Mouse (Mus musculus): ENCODE results near the gene Btbd9. TPM values are rescaled to one million over a fixed set of nuclear protein-coding genes. Genes with fewer than 3 reads are reported as not detected.
A peak's percentile ranks its signal among the peaks of the same experiment; 100 is the strongest.

The Btbd9 gene
- polyA plus RNA-seq, 1 experiment: 25.6 TPM

DNA sequence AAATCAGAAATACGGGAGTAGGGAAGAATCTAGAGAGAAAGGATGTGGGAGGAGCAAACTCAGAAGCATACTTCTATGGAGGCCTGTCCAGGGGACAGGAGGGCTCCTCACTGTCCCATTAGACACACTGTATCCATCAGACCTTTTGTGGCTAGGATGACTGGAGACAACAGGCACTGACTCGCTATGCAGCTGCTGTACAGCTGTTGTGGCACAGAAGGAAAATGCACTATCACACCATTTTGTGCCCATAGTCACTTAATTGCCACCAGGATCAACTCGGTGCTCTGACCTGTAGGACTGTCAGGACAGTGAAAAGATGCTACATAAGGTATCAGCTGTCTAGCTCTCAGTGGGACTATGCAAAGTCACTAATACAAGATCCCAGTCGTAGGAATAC, 266.7 kb downstream of the Btbd9 start:
- Histone ChIP-seq H3K4me3 (ENCODE audit: insufficient read depth, low read depth, low read length) (no peak overlapping the region), H3K36me3 (ENCODE audit: control insufficient read depth, insufficient read depth, low read length) (no peaks in the 10 kb centered on the region), H3K4me1 (ENCODE audit: control insufficient read depth, insufficient read depth, low read length) (no peaks in the 10 kb centered on the region), H3K27ac (ENCODE audit: insufficient read depth, low read depth, low read length) (no peak overlapping the region), H3K27me3 (replicated peaks; ENCODE audit: control insufficient read depth, insufficient read depth, low read length) (no peaks in the 10 kb centered on the region)
- WGBS: 77% methylated on average over 4 of the region's 4 CpGs
- TF ChIP-seq CTCF (conservative IDR thresholded peaks at IDR 0.05; ENCODE audit: insufficient read depth, insufficient read length, low read depth, low read length) (no peak), POLR2A (IDR thresholded peaks at IDR 0.05; ENCODE audit: low read depth, low read length) (no peak)
- no peak for DNase-seq

DNA sequence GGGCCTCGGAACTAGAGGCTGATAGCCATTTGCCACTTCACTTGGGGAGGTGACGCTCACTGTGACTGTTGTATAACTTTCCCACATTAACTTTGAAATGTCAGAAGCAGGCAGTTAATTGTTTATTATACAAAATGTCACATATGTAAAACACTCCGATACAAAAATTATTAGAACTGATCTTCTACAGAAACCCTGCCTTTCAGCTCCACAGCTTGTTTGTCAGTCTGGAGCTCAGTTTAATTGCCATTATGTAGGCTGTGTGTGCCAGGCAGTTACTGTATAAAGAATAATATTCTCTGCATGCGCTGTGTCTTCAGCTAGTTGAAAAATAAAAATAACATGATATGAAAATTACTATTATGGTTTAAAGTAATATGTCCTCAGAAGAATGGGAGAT, 267.4 kb downstream of the Btbd9 start:
- Histone ChIP-seq H3K27ac (ENCODE audit: insufficient read depth, low read depth, low read length) (no peak overlapping the region), H3K4me3 (ENCODE audit: insufficient read depth, low read depth, low read length) (no peak overlapping the region), H3K36me3 (ENCODE audit: control insufficient read depth, insufficient read depth, low read length) (no peaks in the 10 kb centered on the region), H3K27me3 (replicated peaks; ENCODE audit: control insufficient read depth, insufficient read depth, low read length) (no peaks in the 10 kb centered on the region), H3K4me1 (ENCODE audit: control insufficient read depth, insufficient read depth, low read length) (no peaks in the 10 kb centered on the region)
- 97% methylated on average over 4 of the region's 4 CpGs for WGBS
- DNase-seq: no peak
- TF ChIP-seq POLR2A (IDR thresholded peaks at IDR 0.05; ENCODE audit: low read depth, low read length): no peak
- no peak for TF ChIP-seq CTCF (conservative IDR thresholded peaks at IDR 0.05; ENCODE audit: insufficient read depth, insufficient read length, low read depth, low read length)

DNA sequence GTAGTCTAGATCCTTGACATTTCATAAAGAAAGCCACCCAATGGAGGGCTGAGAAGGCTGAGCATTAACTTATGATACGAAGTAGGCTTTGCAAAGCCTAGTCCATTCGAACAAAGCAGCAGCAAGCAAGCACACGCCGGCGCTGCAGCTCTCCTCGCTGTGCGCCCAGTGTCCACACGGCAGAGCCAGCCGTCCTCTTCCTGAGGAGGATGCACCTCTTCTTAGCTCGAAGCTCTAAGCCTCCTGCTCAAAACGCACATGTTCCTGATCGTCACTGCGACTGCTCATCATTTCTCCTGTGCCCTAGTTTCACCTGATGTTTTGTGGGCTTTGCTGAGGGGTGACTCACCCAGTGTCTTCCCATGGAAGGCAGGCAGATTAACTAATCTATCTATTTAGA, 268.0 kb downstream of the Btbd9 start:
- Histone ChIP-seq H3K36me3 (ENCODE audit: control insufficient read depth, insufficient read depth, low read length) (no peaks in the 10 kb centered on the region), H3K4me3 (ENCODE audit: insufficient read depth, low read depth, low read length) (no peak overlapping the region), H3K27ac (ENCODE audit: insufficient read depth, low read depth, low read length) (no peak overlapping the region), H3K4me1 (ENCODE audit: control insufficient read depth, insufficient read depth, low read length) (no peaks in the 10 kb centered on the region), H3K27me3 (replicated peaks; ENCODE audit: control insufficient read depth, insufficient read depth, low read length) (no peaks in the 10 kb centered on the region)
- 88% methylated on average over 13 of the region's 13 CpGs for WGBS
- DNase-seq: no peak
- no peak for TF ChIP-seq CTCF (conservative IDR thresholded peaks at IDR 0.05; ENCODE audit: insufficient read depth, insufficient read length, low read depth, low read length)
- no peak for TF ChIP-seq POLR2A (IDR thresholded peaks at IDR 0.05; ENCODE audit: low read depth, low read length)

DNA sequence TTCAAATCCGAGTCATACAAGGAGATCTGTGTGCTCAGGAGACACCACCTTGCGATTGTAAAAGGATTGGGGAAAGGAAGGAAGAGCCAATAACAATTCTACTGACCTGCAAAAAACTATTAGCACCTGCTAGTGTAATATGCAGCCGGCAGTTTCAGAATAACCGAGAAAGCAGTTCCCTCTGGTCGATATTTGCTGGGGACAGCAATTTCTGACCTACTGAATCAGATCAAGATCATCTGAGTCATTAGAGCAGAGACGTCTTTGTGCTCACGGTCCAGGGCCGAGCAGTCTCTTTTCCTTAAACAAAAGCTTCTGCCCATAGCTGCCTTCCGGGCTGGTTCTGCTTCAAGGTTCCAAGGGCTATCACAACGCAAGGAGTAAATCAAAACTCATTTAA, 269.1 kb downstream of the Btbd9 start:
- 52% methylated on average over 10 of the region's 10 CpGs for WGBS
- TF ChIP-seq CTCF (conservative IDR thresholded peaks at IDR 0.05; ENCODE audit: insufficient read depth, insufficient read length, low read depth, low read length): no peak
- TF ChIP-seq POLR2A (IDR thresholded peaks at IDR 0.05; ENCODE audit: low read depth, low read length): no peak
- Histone ChIP-seq H3K36me3 (ENCODE audit: control insufficient read depth, insufficient read depth, low read length) (no peaks in the 10 kb centered on the region), H3K4me1 (ENCODE audit: control insufficient read depth, insufficient read depth, low read length) (no peaks in the 10 kb centered on the region), H3K4me3 (ENCODE audit: insufficient read depth, low read depth, low read length) (no peak overlapping the region), H3K27ac (ENCODE audit: insufficient read depth, low read depth, low read length) (no peak overlapping the region), H3K27me3 (replicated peaks; ENCODE audit: control insufficient read depth, insufficient read depth, low read length) (no peaks in the 10 kb centered on the region)
- DNase-seq: no peak

DNA sequence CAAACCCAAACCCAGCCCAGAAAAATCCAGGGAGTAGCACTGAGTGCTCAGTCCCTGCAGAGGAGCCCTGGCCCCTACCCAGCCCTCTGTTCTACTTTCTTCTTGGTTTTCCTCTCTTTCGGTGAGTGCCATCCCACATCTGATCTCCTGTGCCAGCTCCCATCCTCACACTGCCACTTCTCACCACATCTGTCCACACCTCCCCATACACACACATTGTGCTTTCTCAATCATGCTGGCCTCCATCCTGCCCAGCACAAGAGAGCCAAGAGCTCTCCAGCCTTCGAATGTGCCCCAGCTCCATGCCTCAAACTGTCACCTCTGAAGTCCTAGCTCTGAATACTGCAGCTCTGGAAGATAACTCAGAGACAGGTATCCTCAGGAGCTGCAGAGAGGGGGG, 271.5 kb downstream of the Btbd9 start:
- TF ChIP-seq POLR2A (IDR thresholded peaks at IDR 0.05; ENCODE audit: low read depth, low read length) (no peak), CTCF (conservative IDR thresholded peaks at IDR 0.05; ENCODE audit: insufficient read depth, insufficient read length, low read depth, low read length) (no peak)
- WGBS: 80% methylated on average over 2 of the region's 2 CpGs
- DNase-seq: no peak
- Histone ChIP-seq H3K27ac (ENCODE audit: insufficient read depth, low read depth, low read length) (no peak overlapping the region), H3K4me1 (ENCODE audit: control insufficient read depth, insufficient read depth, low read length) (no peaks in the 10 kb centered on the region), H3K27me3 (replicated peaks; ENCODE audit: control insufficient read depth, insufficient read depth, low read length) (no peaks in the 10 kb centered on the region), H3K36me3 (ENCODE audit: control insufficient read depth, insufficient read depth, low read length) (no peaks in the 10 kb centered on the region), H3K4me3 (ENCODE audit: insufficient read depth, low read depth, low read length) (no peak overlapping the region)

DNA sequence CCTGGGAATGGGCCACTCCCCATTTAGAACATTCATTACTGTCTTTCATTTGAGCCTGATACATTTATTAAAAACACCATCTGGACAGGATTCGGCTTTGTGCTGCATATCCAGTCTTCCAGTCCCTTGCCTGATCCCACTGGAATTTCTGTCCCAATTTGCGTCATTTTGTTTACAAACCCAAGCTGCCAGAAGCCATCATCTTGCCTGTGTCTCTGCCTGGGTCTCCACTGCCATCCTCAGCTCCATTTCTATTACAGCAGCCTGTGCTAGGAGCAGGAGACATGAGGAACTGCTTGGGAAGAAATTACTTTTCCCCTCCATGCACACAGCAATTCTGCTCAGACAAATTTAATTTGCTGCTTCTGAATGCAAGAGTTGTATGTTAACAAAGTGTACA, 274.9 kb downstream of the Btbd9 start:
- no peaks in the 10 kb centered on the region for H3K36me3 ChIP-seq (ENCODE audit: control insufficient read depth, insufficient read depth, low read length)
- H3K27ac ChIP-seq (ENCODE audit: insufficient read depth, low read depth, low read length): no peak overlapping the region
- 81% methylated on average over 2 of the region's 2 CpGs for WGBS
- H3K27me3 ChIP-seq (replicated peaks; ENCODE audit: control insufficient read depth, insufficient read depth, low read length): no peaks in the 10 kb centered on the region
- 0 out of 2 replicates have a peak, but pooled peaks have one; percentile 12 for TF ChIP-seq CTCF (conservative IDR thresholded peaks at IDR 0.05; ENCODE audit: insufficient read depth, insufficient read length, low read depth, low read length)
- no peak for TF ChIP-seq POLR2A (IDR thresholded peaks at IDR 0.05; ENCODE audit: low read depth, low read length)
- H3K4me3 ChIP-seq (ENCODE audit: insufficient read depth, low read depth, low read length): no peak overlapping the region
- H3K4me1 ChIP-seq (ENCODE audit: control insufficient read depth, insufficient read depth, low read length): no peaks in the 10 kb centered on the region
- DNase-seq: no peak

DNA sequence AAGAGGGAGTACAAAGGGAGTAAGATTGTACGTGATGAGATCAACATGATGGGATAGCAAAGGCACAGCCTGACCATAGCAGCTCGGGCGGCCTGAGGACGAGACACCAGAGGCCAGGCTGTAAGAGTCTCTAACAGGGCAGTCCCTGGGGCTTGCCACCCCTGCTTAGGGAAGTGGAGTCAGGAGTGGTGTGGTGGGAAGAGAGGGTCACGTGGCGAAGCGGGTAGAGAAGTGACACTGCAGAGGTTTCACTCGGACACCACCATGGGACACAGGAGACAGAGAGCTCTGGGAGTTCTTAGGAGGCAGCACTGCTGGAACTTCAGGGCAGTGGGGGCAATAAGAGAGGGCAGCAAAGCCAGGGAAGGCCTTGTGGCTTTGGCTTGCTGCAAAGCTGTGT, 278.9 kb downstream of the Btbd9 start:
- TF ChIP-seq POLR2A (IDR thresholded peaks at IDR 0.05; ENCODE audit: low read depth, low read length): no peak
- no peak for TF ChIP-seq CTCF (conservative IDR thresholded peaks at IDR 0.05; ENCODE audit: insufficient read depth, insufficient read length, low read depth, low read length)
- Histone ChIP-seq H3K4me3 (ENCODE audit: insufficient read depth, low read depth, low read length) (no peak overlapping the region), H3K27me3 (replicated peaks; ENCODE audit: control insufficient read depth, insufficient read depth, low read length) (no peaks in the 10 kb centered on the region), H3K36me3 (ENCODE audit: control insufficient read depth, insufficient read depth, low read length) (no peaks in the 10 kb centered on the region), H3K27ac (ENCODE audit: insufficient read depth, low read depth, low read length) (no peak overlapping the region), H3K4me1 (ENCODE audit: control insufficient read depth, insufficient read depth, low read length) (no peaks in the 10 kb centered on the region)
- DNase-seq: no peak
- WGBS: 98% methylated on average over 8 of the region's 8 CpGs

DNA sequence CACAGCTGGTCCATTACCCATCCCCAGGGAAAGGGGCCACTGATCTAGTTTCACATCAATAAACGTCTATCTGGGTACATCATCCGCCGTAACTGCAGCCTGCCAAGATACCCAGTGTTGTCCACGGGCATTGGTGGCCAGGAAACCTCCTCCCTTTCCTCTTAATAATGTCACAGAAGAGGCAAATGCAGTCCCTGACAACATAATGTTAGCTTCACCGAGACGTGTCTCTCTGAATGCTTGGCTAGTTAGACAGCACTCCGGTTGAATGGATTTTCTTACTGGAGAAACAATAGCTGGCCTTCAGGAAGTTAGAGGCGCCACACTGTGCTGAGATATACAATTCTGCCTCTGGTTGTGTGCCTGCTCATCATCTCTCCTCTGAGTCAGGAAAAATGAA, 280.2 kb downstream of the Btbd9 start:
- no peak for DNase-seq
- no peak for TF ChIP-seq CTCF (conservative IDR thresholded peaks at IDR 0.05; ENCODE audit: insufficient read depth, insufficient read length, low read depth, low read length)
- no peak for TF ChIP-seq POLR2A (IDR thresholded peaks at IDR 0.05; ENCODE audit: low read depth, low read length)
- no peak overlapping the region for H3K27ac ChIP-seq (ENCODE audit: insufficient read depth, low read depth, low read length)
- H3K36me3 ChIP-seq (ENCODE audit: control insufficient read depth, insufficient read depth, low read length): no peaks in the 10 kb centered on the region
- H3K4me3 ChIP-seq (ENCODE audit: insufficient read depth, low read depth, low read length): no peak overlapping the region
- 77% methylated on average over 8 of the region's 8 CpGs for WGBS
- no peaks in the 10 kb centered on the region for H3K27me3 ChIP-seq (replicated peaks; ENCODE audit: control insufficient read depth, insufficient read depth, low read length)
- no peaks in the 10 kb centered on the region for H3K4me1 ChIP-seq (ENCODE audit: control insufficient read depth, insufficient read depth, low read length)
